Mouse (Mus musculus): ENCODE measurements around the gene Xylt1. TPM values are rescaled to one million over a fixed set of nuclear protein-coding genes. Genes with fewer than 3 reads are reported as not detected.

Xylt1 gene
- polyA plus RNA-seq, 1 experiment from 2014 or later, result 1.8 TPM

DNA sequence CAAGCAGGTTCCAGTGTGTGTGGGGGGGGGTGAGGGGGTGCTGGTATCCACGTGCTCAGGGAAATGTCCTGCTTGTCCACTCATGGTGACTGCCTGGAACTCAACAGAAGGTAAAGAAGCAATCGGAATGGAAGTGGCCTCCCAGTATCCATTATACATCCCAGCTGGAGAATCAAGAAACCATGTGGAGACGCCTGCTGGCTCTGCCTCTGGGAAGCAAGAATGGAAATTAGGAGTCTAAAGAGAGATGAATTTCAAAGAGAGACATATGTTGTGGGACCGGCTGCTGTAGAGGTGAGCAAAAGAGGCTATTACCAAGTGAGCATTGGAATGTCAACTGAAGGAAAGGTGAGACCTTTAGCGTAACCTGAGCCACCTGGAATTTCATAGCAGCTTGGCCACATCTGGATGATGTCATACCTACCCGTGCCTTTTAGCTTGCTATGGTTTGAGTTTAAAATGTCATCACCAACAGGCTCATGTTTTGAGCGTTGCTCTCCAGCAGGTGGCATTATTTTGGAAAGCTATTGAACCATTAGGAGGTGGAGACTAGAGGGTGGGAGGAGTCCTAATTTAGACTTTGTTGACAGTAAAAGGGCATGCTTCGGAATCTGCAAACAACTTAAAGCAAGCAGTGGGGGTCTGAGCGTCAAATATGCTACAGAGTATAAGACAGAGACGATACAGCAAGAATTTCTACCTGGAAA lies 329.3 kb downstream of the Xylt1 start:
- WGBS, result 54% methylated on average over 10 of the region's 10 CpGs
- Histone ChIP-seq H3K27ac (no peak overlapping the region), H3K4me1 (replicated peaks) (no peaks in the 10 kb centered on the region), H3K36me3 (no peaks in the 10 kb centered on the region), H3K9me3 (no peaks in the 10 kb centered on the region), H3K9ac (replicated peaks) (no peak overlapping the region), H3K4me2 (no peak overlapping the region), H3K27me3 (no peaks in the 10 kb centered on the region), H3K4me3 (replicated peaks) (no peak overlapping the region)
- no peak for ATAC-seq (ENCODE audit: insufficient number of reproducible peaks, insufficient read depth, low FRiP score, low TSS enrichment, low read depth)

DNA sequence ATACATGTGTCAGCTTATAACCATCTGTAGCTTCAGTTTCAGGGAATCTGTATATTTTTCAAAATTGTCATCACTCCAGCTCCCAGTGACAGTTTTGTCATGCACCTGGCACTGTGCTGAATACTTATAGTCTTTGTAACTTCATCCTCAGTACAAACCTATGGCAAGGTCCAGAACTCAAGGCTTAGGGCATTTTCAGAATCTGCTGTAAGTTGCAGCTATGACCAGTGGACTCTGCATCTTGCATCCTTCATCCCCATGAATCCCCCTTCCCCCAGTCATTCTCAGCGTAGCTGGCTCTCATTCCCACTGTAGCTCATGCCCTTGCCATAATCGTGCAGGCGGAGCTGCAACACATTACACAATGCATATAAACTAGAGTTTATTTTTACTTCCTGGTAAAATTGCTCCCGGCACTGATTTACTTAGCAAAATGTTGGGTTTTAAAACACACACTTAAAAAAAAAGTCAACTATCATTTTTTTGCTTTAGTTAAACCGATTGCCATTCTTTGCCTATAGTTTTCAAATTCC lies 336.2 kb downstream of the Xylt1 start:
- no peaks in the 10 kb centered on the region for H3K4me1 ChIP-seq (replicated peaks)
- H3K27ac ChIP-seq, result no peak overlapping the region
- WGBS, result 88% methylated on average over 5 of the region's 5 CpGs
- no peaks in the 10 kb centered on the region for H3K9me3 ChIP-seq
- no peak overlapping the region for H3K4me2 ChIP-seq
- no peaks in the 10 kb centered on the region for H3K36me3 ChIP-seq
- no peaks in the 10 kb centered on the region for H3K27me3 ChIP-seq
- no peak overlapping the region for H3K4me3 ChIP-seq (replicated peaks)
- ATAC-seq (ENCODE audit: insufficient number of reproducible peaks, insufficient read depth, low FRiP score, low TSS enrichment, low read depth), result no peak
- H3K9ac ChIP-seq (replicated peaks), result no peak overlapping the region

DNA sequence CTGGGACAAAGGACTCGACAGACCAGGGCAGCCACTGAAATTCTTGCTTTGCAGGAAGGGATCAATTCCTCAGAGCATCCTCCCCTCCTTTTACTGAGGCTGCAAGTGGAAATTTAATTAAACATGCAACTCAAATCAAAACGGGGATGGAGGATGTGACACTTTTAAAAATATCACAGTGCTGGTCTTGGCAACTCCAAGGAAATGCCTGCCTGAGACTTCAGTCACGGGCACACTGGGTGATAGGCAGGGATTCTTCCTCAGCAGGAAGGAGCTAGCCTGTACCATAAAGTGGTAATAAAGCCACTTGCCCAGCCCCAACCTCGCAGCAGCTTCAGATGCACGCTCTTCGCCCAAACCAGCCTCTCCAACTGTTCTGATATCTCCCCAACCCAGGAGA lies 339.6 kb downstream of the Xylt1 start:
- no peak overlapping the region for H3K9ac ChIP-seq (replicated peaks)
- H3K27ac ChIP-seq, result no peak overlapping the region
- no peaks in the 10 kb centered on the region for H3K4me1 ChIP-seq (replicated peaks)
- H3K9me3 ChIP-seq, result no peaks in the 10 kb centered on the region
- ATAC-seq (ENCODE audit: insufficient number of reproducible peaks, insufficient read depth, low FRiP score, low TSS enrichment, low read depth), result no peak
- WGBS, result 59% methylated on average over 6 of the region's 6 CpGs
- H3K4me3 ChIP-seq (replicated peaks), result no peak overlapping the region
- no peaks in the 10 kb centered on the region for H3K36me3 ChIP-seq
- H3K4me2 ChIP-seq, result no peak overlapping the region
- H3K27me3 ChIP-seq, result no peaks in the 10 kb centered on the region
